Mouse (Mus musculus): ENCODE data around the gene Insl3.

GRCm38 (mm10) chr8:71658515-71659049 is 30.4 kb upstream of the Insl3 start:
- TF ChIP-seq POLR2A (IDR thresholded peaks at IDR 0.05; ENCODE audit: low read depth, low read length) (no peak), CTCF (IDR thresholded peaks at IDR 0.05; ENCODE audit: extremely low read depth, insufficient read depth, insufficient read length, insufficient replicate concordance) (no peak)
